Mouse (Mus musculus): ENCODE results near the gene Fmnl2. TPM values are rescaled to one million over a fixed set of nuclear protein-coding genes. Genes with fewer than 3 reads are reported as not detected.

Gene Fmnl2
- polyA plus RNA-seq, 1 experiment, result not detected

- Histone ChIP-seq H3K9me3 (ENCODE audit: control insufficient read depth, low read length) (no peaks in the 10 kb centered on the region), H3K36me3 (ENCODE audit: control insufficient read depth) (no peaks in the 10 kb centered on the region), H3K4me3 (replicated peaks) (no peak overlapping the region), H3K4me1 (ENCODE audit: control insufficient read depth) (no peaks in the 10 kb centered on the region), H3K27me3 (ENCODE audit: control insufficient read depth) (no peaks in the 10 kb centered on the region)
- TF ChIP-seq TAL1 (IDR thresholded peaks at IDR 0.05; ENCODE audit: low read length) (no peak), GATA1 (IDR thresholded peaks at IDR 0.05; ENCODE audit: low read length) (no peak)
Observed at GRCm38 (mm10) chr2:52874721-52875120, 17.1 kb downstream of the Fmnl2 start.

GRCm38 (mm10) chr2:52875801-52876200, 18.1 kb downstream of the Fmnl2 start:
- Histone ChIP-seq H3K4me1 (ENCODE audit: control insufficient read depth) (no peaks in the 10 kb centered on the region), H3K36me3 (ENCODE audit: control insufficient read depth) (no peaks in the 10 kb centered on the region), H3K4me3 (replicated peaks) (no peak overlapping the region), H3K9me3 (ENCODE audit: control insufficient read depth, low read length) (no peaks in the 10 kb centered on the region), H3K27me3 (ENCODE audit: control insufficient read depth) (no peaks in the 10 kb centered on the region)
- no peak for TF ChIP-seq GATA1 (IDR thresholded peaks at IDR 0.05; ENCODE audit: low read length)
- no peak for TF ChIP-seq TAL1 (IDR thresholded peaks at IDR 0.05; ENCODE audit: low read length)

- H3K27me3 ChIP-seq (ENCODE audit: control insufficient read depth), result no peaks in the 10 kb centered on the region
- TF ChIP-seq GATA1 (IDR thresholded peaks at IDR 0.05; ENCODE audit: low read length), result no peak
- no peak for TF ChIP-seq TAL1 (IDR thresholded peaks at IDR 0.05; ENCODE audit: low read length)
Observed at GRCm38 (mm10) chr2:52883401-52883800, 25.7 kb downstream of the Fmnl2 start.

GRCm38 (mm10) chr2:52884082-52884481, 26.4 kb downstream of the Fmnl2 start:
- Histone ChIP-seq H3K36me3 (ENCODE audit: control insufficient read depth) (no peaks in the 10 kb centered on the region), H3K4me3 (replicated peaks) (no peak overlapping the region), H3K4me1 (ENCODE audit: control insufficient read depth) (no peaks in the 10 kb centered on the region), H3K27me3 (ENCODE audit: control insufficient read depth) (no peaks in the 10 kb centered on the region), H3K9me3 (ENCODE audit: control insufficient read depth, low read length) (no peaks in the 10 kb centered on the region)
- TF ChIP-seq TAL1 (IDR thresholded peaks at IDR 0.05; ENCODE audit: low read length) (no peak), GATA1 (IDR thresholded peaks at IDR 0.05; ENCODE audit: low read length) (no peak)

More at GRCm38 (mm10) chr2:52883401-52883800, 25.7 kb downstream of the Fmnl2 start:
- no peak overlapping the region for H3K4me3 ChIP-seq (replicated peaks)
- H3K36me3 ChIP-seq (ENCODE audit: control insufficient read depth), result no peaks in the 10 kb centered on the region
- no peaks in the 10 kb centered on the region for H3K9me3 ChIP-seq (ENCODE audit: control insufficient read depth, low read length)
- H3K4me1 ChIP-seq (ENCODE audit: control insufficient read depth), result no peaks in the 10 kb centered on the region

- Histone ChIP-seq H3K27me3 (ENCODE audit: control insufficient read depth) (no peaks in the 10 kb centered on the region), H3K4me3 (replicated peaks) (no peak overlapping the region), H3K36me3 (ENCODE audit: control insufficient read depth) (no peaks in the 10 kb centered on the region), H3K9me3 (ENCODE audit: control insufficient read depth, low read length) (no peaks in the 10 kb centered on the region), H3K4me1 (ENCODE audit: control insufficient read depth) (no peaks in the 10 kb centered on the region)
- TF ChIP-seq TAL1 (IDR thresholded peaks at IDR 0.05; ENCODE audit: low read length) (no peak), GATA1 (IDR thresholded peaks at IDR 0.05; ENCODE audit: low read length) (no peak)
Observed at GRCm38 (mm10) chr2:52885071-52885470, 27.4 kb downstream of the Fmnl2 start.

GRCm38 (mm10) chr2:52887281-52887680, 29.6 kb downstream of the Fmnl2 start:
- Histone ChIP-seq H3K27me3 (ENCODE audit: control insufficient read depth) (no peaks in the 10 kb centered on the region), H3K9me3 (ENCODE audit: control insufficient read depth, low read length) (no peaks in the 10 kb centered on the region), H3K36me3 (ENCODE audit: control insufficient read depth) (no peaks in the 10 kb centered on the region), H3K4me3 (replicated peaks) (no peak overlapping the region), H3K4me1 (ENCODE audit: control insufficient read depth) (no peaks in the 10 kb centered on the region)
- TF ChIP-seq TAL1 (IDR thresholded peaks at IDR 0.05; ENCODE audit: low read length) (no peak), GATA1 (IDR thresholded peaks at IDR 0.05; ENCODE audit: low read length) (no peak)

GRCm38 (mm10) chr2:52891115-52891514, 33.5 kb downstream of the Fmnl2 start:
- TF ChIP-seq TAL1 (IDR thresholded peaks at IDR 0.05; ENCODE audit: low read length), result no peak
- no peak for TF ChIP-seq GATA1 (IDR thresholded peaks at IDR 0.05; ENCODE audit: low read length)
- H3K4me1 ChIP-seq (ENCODE audit: control insufficient read depth), result no peaks in the 10 kb centered on the region

GRCm38 (mm10) chr2:52891744-52892143, 34.1 kb downstream of the Fmnl2 start:
- H3K4me1 ChIP-seq (ENCODE audit: control insufficient read depth), result no peaks in the 10 kb centered on the region
- TF ChIP-seq GATA1 (IDR thresholded peaks at IDR 0.05; ENCODE audit: low read length) (no peak), TAL1 (IDR thresholded peaks at IDR 0.05; ENCODE audit: low read length) (no peak)
- H3K4me3 ChIP-seq (replicated peaks), result no peak overlapping the region

More at GRCm38 (mm10) chr2:52891115-52891514, 33.5 kb downstream of the Fmnl2 start:
- Histone ChIP-seq H3K9me3 (ENCODE audit: control insufficient read depth, low read length) (no peaks in the 10 kb centered on the region), H3K27me3 (ENCODE audit: control insufficient read depth) (no peaks in the 10 kb centered on the region), H3K36me3 (ENCODE audit: control insufficient read depth) (no peaks in the 10 kb centered on the region), H3K4me3 (replicated peaks) (no peak overlapping the region)

GRCm38 (mm10) chr2:52894983-52895621, 37.4 kb downstream of the Fmnl2 start:
- no peak for TF ChIP-seq TAL1 (IDR thresholded peaks at IDR 0.05; ENCODE audit: low read length)
- no peak for TF ChIP-seq GATA1 (IDR thresholded peaks at IDR 0.05; ENCODE audit: low read length)
- H3K27me3 ChIP-seq (ENCODE audit: control insufficient read depth), result no peaks in the 10 kb centered on the region

More at GRCm38 (mm10) chr2:52891744-52892143, 34.1 kb downstream of the Fmnl2 start:
- H3K9me3 ChIP-seq (ENCODE audit: control insufficient read depth, low read length), result no peaks in the 10 kb centered on the region
- H3K36me3 ChIP-seq (ENCODE audit: control insufficient read depth), result no peaks in the 10 kb centered on the region
- no peaks in the 10 kb centered on the region for H3K27me3 ChIP-seq (ENCODE audit: control insufficient read depth)

GRCm38 (mm10) chr2:52896995-52897394, 39.3 kb downstream of the Fmnl2 start:
- H3K9me3 ChIP-seq (ENCODE audit: control insufficient read depth, low read length), result no peaks in the 10 kb centered on the region
- H3K4me1 ChIP-seq (ENCODE audit: control insufficient read depth), result no peaks in the 10 kb centered on the region
- no peaks in the 10 kb centered on the region for H3K27me3 ChIP-seq (ENCODE audit: control insufficient read depth)
- no peaks in the 10 kb centered on the region for H3K36me3 ChIP-seq (ENCODE audit: control insufficient read depth)
- TF ChIP-seq GATA1 (IDR thresholded peaks at IDR 0.05; ENCODE audit: low read length) (no peak), TAL1 (IDR thresholded peaks at IDR 0.05; ENCODE audit: low read length) (no peak)
- no peak overlapping the region for H3K4me3 ChIP-seq (replicated peaks)

More at GRCm38 (mm10) chr2:52894983-52895621, 37.4 kb downstream of the Fmnl2 start:
- Histone ChIP-seq H3K4me3 (replicated peaks) (no peak overlapping the region), H3K9me3 (ENCODE audit: control insufficient read depth, low read length) (no peaks in the 10 kb centered on the region), H3K36me3 (ENCODE audit: control insufficient read depth) (no peaks in the 10 kb centered on the region), H3K4me1 (ENCODE audit: control insufficient read depth) (no peaks in the 10 kb centered on the region)
